Mouse (Mus musculus) adrenal gland, postnatal 25 days (tissue): ENCODE results near the gene Spem1. TPM values are rescaled to one million over a fixed set of nuclear protein-coding genes. Genes with fewer than 3 reads are reported as not detected.
A peak's percentile ranks its signal among the peaks of the same experiment; 100 is the strongest.
"Not testable (repeated sequence)": the region's sequence is repeated elsewhere in the genome, so short reads cannot be mapped to it uniquely, and the experiment has no call there.

Source experiments
- DNase-seq: peaks from one replicate; pipeline ENCODE4 v3.0.0; 2021; ENCODE audit warnings: mixed read lengths
- long read RNA-seq: library from polyadenylated mRNA; stranded (forward); transcript quantifications from one replicate; pipeline ENCODE4 v2.0.0, GENCODE M21; 2021
- total RNA-seq: library from RNA; stranded (reverse); gene quantifications from 2 replicates; pipeline ENCODE4 v1.2.3, GENCODE M21; 2021

Spem1 gene
- not detected in 2 replicates for total RNA-seq
- long read RNA-seq: 0 reads

DNA sequence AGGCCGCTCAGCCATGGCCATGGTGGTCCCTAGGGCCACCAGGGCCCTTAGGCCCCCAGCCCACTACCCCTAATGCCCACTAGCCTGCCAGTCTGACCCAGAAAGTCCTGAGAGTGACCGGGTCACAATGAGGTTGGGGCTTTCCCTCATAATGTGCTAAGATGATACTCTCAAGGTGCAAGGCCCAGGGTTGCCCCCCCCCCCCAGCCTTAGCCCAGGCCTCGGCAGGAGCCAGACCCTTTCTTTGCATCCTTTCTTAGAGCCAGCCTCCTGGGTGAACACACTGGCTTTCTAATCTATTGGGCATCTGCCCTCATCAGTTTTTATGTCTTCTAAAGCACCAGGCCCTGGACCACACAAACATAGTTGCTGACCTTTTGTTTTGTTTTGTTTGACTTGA lies at the start of gene Spem1:
Spem1 (minus strand) TSS at position 101 of the 400 bp plus-strand sequence.
- DNase-seq: no peak

DNA sequence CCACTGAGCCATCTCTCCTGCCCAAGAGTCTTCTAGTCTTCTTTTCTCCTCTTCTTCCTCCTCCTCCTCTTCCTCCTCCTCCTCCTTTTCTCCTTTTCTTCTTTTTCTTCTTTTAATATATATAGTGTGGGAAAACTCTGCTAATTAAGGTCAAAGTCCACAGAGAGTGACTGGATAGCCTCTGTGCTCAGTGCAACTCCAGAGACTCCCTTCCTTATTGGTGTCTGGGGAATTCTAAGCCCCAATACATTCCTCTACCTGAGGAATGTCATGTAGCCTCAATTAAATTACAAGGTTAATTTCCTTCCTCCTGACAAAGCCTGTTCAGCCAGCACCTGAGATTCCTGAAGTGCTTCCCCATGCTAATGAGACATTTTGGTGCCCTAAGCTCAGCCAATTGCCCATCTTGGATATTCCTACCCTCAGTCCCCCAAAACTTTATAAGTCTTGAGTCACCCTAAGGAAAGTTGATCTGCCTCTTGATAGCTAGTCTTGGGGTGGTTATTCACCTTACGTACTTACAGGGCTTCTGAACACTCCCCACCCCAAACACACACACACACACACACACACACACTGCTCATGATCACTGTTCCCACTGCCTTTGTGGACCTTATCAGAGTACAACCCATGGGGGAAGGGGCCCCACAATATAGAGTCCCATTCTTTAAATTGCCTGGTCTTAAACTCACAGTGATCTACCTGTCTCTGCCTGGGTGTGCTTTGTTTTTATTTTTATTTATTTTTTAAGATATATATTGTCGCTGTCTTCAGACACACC lies 48.5 kb upstream of the Spem1 start:
- no peak for DNase-seq

DNA sequence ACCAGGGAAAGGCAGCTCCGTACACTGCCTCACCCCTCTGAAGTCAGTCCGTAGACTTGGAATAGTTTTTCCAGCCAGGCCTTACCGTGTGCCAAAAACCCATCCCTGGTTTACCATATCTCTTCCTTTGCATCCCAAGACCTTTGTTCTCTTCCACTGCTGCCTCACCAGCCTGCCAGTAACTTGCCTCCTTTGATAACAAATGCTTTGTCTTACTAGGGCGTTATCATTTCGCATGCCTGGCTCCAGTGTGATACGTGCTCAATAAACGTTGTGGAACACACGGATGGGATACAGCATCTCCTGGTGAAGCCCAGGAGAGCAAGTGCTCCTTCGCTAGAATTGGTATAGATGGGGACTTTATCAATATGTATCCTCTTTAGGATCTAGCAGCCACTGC lies 45.4 kb upstream of the Spem1 start:
- no peak for DNase-seq

DNA sequence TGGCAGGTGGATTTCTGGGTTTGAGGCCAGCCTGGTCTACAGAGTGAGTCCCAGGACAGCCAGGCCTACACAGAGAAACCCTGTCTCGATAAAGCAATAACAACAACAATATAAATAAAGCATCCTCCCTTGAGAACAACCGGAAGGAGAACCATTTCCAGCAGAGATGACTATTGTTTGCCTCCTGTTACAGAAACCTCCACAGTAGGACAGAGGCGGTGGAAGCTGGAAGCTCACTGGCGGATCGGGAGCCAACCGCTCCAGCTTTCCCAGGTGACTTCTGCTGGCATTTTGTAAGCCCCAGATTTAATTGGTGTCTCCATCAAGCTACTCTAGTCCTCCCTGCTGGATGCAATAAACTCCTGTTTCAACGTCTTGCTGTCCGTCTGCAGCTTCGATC lies 43.6 kb upstream of the Spem1 start:
- DNase-seq: no peak

DNA sequence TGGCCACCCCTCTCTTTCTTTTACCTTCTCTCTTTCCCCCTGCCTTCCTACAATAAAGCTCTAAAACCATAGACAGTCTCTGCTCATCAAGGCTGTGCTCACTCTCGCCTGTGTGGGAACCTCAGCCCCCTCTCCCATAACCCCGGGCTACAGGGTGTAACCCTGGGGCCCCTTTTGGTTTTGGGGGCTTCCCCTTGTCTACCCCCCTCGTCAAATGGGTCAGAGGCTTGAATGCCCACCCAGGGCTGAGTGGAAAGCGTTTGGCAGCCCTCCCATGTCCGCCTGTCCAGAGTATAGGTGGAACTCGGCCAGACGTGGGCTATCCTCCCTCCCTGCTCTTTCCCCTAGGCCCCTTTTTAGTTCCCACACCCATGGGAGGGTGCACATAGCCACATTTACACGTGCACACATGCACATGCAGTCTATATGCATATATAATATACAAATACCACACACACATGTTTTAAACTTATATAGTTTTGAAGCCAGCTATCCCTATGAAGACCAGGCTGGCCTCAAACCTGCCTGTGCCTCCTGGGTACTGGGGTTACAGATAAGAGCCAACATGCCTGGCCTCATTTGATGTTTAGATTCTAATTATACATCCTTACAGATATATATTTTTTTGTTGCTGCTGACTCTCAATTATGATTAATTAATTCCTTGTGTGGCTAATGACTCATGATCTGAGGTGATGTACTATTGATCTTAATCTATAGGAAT lies 42.3 kb upstream of the Spem1 start:
- DNase-seq: no peak

DNA sequence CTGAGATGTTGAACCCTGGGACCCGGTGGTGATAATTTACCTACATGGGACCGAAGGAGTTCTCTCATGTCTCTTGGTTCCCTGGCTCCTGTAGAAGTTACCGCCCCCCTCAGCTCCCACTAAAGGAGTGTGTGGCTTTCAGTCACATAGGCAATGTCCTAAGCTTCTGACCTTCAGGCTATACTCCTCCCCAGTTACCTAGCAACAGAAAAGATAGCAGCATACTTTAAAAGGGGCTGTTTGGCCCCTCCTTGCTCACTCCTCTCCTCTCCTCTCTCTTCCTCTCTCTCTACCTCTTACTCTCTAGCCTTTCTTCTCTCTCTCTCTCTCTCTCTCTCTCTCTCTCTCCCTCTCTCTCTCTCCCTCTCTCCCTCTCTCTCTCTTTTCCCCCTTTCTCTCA lies 41.7 kb upstream of the Spem1 start:
- not testable (repeated sequence) for DNase-seq

DNA sequence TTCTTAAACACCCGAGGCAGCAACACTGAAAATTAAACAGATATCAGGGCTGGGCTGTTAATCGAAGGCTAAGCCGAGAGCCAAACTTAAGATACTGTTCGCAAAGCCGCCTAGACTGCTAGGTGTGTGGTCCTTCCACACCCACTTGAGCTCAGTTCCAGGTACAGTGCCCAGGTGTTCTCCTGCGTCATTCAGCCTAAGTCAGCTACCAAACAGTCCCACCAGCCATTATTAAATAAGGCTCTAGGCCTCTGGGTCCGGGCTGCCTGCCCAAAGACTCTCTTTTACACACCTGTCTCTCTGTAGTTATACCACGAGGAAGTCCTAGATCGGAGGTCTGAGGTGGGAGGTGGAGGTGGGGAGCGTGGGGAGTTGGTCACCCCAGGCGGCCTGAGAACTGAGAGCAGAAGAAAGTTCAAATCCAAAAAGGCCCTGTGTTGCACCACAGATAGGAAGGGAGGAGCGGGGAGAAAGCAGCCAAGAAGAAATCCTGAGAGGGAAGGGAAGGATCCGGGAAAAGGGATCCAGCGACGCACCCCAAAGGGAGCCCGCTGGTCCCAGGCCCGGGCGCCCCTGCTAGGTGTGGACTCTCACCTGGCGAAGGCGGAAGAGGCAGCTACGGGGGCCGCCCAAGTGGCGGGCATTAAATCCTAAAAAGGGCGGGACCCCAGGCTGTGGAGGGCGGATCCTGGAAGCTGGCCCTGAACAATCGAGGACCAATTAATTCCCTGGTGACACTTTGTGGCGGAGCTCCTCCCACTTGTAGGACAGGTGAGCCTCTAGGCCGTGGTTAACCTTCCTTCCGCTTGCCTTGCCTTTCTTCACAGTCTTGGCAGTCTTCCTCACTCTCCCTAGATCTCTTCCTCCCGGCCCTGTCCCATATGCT lies 36.4 kb upstream of the Spem1 start, which contains the start of gene Tnk1:
Tnk1 (minus strand) TSS at position 618 of the 886 bp plus-strand sequence.
- DNase-seq: no peak

DNA sequence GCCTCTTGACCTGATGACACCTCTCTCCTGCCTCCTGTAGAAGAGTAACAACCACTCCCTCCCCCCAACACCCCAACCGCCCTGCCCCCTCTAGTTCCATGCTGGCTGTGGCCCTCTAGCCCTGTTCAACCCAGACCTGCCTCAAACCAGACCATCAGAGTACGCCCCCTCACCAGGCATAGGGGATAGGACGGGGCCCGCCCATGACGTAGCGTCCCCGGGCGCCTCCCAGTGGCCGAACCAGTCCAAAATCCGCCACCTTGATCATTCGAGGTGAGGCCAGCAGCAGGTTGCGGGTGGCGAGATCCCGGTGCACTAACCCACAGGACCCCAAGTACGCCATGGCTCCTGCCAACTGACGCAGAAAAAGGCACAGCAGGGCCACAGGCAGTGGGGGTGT lies 33.4 kb upstream of the Spem1 start:
- DNase-seq: peak; percentile 56

DNA sequence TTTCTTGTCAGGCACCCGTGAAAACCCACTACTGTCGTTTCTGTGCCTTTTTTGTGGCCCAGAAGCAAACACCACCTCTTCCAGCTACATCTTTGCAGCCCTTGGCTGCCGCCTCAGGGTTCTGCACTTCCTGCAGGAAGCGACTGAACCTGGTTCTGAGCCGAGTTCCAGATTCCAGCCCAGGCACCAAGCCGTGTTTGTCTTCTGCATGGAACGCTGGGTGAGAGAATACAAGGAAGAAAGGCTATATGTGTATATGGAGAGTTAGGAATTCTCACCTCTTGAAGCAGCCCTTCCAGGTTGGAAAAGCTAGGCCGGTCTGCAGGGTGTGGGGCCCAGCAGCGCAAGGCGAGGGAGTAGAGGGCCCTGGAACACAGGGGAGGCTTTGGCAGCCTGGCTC lies 32.7 kb upstream of the Spem1 start:
- no peak for DNase-seq

DNA sequence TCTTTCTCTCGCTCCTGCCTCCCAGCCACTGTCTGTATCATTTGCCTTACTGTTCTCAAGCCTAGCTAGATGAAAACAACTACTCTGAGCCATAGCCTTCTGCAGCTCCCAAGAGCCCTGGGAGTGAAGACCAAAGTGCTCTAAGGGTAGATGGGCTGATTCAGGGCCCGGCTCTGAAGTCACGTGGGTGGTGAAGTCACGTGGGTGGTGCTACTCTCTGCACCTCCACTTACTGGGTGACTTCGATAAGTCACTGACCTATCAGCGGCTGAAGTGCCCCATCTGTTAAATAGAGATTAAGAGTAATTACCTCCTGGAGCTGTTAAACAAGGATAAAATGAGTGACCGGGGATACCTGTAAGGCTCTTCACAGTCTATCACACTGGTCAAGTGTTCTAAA lies 32.0 kb upstream of the Spem1 start:
- DNase-seq: no peak

DNA sequence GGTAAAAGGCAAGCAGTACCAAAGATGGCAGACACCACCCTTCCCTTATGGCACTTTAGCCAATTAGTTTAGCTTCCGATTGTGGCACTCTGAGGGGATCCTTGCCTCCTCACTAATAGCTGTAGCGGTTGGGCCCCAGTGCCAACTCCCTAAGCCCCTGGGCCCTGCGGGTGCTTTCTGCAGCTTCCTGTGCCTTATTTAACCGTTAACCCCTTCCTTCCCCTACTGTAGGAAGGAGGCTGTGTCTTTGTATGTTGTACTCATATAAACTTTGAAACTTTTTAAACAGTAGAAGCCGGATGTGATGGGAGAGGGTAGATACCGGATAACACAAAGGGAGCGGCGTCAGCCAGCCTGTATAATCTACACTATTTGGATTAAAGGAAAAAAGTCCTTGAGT lies 28.8 kb upstream of the Spem1 start:
- DNase-seq: no peak

DNA sequence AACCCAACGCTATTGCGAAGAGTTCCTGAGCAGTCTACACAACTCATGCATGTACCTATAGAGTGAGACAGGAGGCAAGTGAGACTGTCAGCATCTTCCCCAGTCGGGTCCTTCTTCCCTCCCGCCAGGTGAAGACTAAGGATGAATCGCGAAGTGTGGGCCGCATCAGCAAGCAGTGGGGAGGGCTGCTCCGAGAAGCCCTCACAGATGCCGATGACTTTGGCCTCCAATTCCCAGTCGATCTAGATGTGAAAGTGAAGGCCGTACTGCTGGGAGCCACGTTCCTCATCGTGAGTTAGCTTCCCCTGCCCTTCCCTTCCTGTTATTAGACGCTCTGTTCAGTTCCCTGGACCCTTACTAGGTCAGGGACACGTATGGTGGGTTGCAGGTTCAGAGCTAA lies 27.9 kb upstream of the Spem1 start:
- DNase-seq: no peak

DNA sequence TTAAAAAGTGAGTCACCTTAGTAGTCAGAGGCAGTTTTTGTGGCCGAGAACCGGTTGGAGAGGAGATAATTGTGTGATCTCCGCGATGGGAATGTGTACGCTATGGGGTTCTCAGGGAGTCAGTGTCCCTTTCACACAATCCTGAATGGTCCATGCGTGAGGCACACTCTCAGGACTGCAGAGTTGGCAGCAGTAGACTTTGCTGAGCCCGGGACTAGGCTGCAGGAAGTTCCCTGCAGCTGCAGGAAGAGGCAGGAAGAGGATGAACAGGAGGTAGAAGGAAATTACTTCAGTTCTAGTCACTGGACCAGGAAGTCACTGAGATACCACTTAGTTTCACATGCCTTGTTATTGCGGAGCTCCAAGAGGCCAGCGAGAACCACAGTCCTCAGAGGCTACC lies 27.1 kb upstream of the Spem1 start:
- DNase-seq: no peak

DNA sequence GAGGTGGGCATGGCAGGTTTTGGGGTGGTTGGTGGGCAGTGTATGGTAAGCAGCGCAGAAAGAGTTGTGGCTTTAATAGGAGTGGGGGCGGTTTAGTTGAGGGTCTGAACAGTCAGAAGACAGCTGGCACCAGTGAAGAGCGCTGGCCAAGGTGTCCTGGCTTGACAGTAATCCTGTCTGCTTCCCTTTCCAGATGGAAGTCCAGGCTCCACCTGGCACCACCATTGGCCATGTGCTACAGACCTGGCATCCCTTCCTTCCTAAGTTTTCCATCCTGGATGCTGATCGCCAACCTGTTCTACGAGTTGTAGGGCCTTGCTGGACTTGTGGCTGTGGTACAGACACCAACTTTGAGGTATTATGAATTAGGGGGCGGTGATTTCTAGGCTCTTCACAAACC lies 26.0 kb upstream of the Spem1 start:
- DNase-seq: no peak

DNA sequence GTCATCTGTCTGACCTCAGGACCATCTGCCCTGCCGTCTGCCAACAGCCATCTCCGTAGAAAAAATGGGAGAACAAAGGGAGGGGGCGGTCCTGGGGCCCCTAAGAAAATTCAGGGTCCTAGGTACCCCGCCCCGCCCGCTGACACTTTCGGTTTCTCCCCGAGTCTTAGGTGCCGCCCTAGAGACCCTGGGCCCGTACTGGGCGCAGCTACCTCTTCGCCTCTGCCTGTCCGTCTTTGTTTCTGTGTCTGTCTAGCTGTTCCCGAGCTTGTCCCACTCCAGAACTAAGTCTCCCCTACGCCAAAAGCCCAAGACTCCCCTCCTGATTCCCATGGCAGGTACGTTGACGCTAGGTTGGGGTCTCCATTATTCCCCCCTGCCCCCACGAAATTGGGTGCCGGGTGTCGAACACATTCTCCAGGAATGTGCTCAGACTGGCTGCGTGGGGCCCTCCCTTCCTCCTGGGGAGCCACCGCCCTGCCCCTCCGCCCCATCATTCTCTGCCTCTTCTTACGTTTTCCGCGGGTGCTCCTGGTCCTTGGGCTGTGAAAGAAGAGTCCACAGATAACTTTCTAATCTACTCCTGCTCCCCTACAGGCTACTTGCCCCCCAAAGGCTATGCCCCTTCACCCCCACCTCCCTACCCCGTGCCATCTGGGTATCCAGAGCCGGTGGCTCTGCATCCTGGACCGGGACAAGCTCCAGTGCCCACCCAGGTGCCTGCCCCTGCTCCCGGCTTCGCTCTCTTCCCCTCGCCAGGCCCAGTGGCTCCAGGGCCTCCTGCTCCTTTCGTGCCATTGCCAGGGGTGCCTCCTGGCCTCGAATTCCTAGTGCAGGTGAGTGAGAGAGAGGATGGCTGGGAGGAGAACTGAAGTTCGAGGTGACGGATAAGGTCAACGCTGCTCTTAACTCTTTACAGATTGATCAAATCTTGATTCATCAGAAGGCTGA lies 25.0 kb upstream of the Spem1 start:
- peak; percentile 30 for DNase-seq

DNA sequence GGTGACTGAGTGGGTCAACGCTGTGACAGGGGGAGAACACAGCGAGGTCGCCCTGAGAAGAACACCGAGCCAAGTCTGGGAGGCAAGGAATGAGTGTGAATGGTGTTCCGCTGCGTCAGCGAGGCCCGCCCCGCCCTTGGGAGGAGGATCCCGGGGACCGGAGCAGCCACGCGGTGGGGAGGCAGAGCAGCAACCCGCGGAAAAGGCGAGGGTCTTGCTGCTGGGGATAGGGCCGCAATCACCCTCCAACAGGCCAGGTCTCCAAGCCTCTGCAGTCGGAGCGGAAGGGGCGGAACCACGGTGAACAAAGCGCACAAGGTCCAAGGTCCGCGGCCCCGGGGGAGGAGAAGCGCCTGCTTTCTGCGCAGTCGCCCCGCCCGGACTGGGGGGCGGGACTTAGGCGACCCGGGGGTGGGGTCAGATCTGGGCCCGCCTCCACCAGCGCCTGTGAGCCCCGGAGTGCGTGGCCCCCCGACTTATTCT lies 24.3 kb upstream of the Spem1 start, which contains the start of gene Plscr3:
Plscr3 (plus strand) TSS at position 179 of the 483 bp plus-strand sequence.
- DNase-seq: peak; percentile 94

DNA sequence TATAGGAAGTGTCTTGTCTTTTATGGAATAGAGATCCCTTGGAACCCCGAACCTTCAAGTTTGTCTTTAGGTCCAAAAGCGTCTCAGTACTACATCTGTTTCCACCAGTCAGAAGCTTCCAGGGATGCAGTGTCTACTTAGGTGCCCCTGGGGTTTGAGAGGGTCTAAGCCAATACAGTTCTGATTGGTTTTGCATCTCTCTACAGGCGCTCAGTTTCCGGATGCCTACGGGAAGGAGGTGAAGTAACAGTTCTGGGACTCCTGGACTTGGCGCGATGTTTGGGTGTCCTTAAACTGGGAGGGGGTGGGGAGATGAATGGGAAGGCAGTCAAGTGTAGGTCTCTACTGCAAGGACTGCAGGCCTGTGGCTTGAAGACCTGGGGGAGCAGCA lies 16.7 kb upstream of the Spem1 start:
- DNase-seq: no peak

DNA sequence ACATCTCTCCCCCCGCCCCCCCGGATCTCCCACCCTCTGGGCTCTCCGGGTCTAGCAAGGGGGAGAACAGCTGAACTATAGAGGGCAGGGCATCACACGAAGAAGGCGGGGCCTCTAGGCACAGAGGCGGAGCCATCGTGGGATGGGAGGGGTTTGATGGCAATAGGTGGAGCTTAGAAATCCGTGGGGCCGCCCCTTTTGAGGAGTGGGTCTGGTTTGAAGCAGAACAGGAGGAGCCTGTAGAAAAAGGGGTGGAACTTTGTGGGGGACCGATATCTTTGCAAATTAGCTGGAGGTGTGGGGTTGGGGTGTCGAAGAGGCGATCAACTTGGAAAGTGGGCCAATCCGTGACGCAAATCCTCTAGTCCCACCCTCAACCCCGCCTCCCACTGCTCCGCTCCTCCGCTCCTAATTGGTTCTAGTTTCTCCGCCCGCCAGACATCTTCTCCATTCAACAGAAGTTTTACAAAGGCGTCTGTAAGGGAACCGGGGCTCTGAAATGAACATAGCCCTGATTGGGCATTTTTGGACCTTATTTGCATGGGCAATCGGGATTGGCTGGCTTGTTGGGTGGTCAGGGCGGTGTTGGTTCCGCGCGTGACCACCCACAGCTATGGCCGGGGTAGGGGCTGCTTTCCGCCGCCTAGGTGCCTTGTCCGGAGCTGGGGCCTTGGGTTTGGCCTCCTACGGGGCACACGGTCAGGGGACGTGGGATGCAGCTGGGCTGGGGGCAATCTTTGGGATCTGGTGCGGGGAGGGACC lies 16.2 kb upstream of the Spem1 start, which contains the start of gene Tmem256:
Tmem256 (plus strand) TSS at position 563 of the 762 bp plus-strand sequence.
- peak; percentile 89 for DNase-seq

DNA sequence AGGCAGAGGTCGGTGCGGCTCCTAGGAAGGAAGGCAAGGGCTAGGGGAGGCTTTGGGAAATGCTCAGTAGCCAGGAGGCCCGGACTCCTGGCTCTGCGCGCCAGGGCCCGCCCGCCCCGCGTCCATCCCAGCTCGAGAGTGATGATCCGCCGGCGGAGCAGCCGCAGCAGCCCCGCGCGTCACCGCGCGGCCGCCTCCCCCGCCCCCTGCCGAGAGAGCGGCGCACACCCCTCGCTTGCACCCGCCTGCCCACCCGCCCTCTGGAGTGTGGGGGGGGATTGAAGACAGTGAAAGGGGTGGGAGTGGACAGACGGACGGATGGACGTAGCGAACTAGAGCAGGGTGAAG lies 15.6 kb upstream of the Spem1 start, which contains the start of gene Nlgn2:
Nlgn2 (minus strand) TSS at position 181 of the 348 bp plus-strand sequence.
- peak; percentile 72 for DNase-seq
